Mouse (Mus musculus): ENCODE measurements around the gene B4galnt1.

GRCm38 (mm10) chr10:127178286-127179027, 13.4 kb downstream of the B4galnt1 start:
- TF ChIP-seq POLR2A (IDR thresholded peaks at IDR 0.05; ENCODE audit: borderline replicate concordance, extremely low read depth, low read depth, low read length): no peak
- TF ChIP-seq CTCF (IDR thresholded peaks at IDR 0.05; ENCODE audit: insufficient read depth, low read length): no peak
